Mouse (Mus musculus): ENCODE measurements around the gene Olfr849. TPM values are rescaled to one million over a fixed set of nuclear protein-coding genes. Genes with fewer than 3 reads are reported as not detected.

Gene Olfr849
- polyA plus RNA-seq (2015; fragmentation: Nextera tagmentation; extraction: Ambion mirVana) = not detected in 2 replicates

DNA sequence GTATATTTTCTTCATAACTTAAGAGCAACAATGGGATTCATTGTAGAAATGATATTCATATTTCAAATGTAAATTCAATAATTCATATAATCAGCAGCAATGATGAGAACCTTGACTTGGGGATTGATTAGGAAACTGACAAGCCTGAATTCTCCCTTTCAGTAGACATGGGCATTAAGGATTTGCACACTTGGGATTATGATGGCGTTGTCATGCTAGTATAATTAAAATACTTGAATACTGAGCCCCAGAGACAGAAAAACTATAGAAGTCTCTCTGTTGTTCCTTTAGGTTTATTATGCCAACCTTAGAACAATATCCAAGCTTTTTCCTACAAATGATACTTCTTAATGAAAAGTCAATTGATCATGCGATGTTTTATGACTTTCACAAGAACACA, at the start of gene Olfr849:
Gene Olfr849 (plus strand): TSS at position 301 of the 400 bp plus-strand sequence.
- no peaks in the 10 kb centered on the region for H3K36me3 ChIP-seq
- WGBS = 77% methylated on average over 2 of the region's 2 CpGs
- H3K9me3 ChIP-seq = no peaks in the 10 kb centered on the region; the same call in 1 of the 2 replicates
- no peak within 1 kb of the TSS for H3K9ac ChIP-seq
- ATAC-seq (ENCODE audit: borderline replicate concordance, extremely low read depth, low FRiP score, low TSS enrichment) = no peak
- H3K27ac ChIP-seq = no peak within 1 kb of the TSS
- H3K27me3 ChIP-seq = no peaks in the 10 kb centered on the region
- H3K4me2 ChIP-seq = no peak within 1 kb of the TSS
- H3K4me1 ChIP-seq = no peaks in the 10 kb centered on the region
- no peak within 1 kb of the TSS for H3K4me3 ChIP-seq

DNA sequence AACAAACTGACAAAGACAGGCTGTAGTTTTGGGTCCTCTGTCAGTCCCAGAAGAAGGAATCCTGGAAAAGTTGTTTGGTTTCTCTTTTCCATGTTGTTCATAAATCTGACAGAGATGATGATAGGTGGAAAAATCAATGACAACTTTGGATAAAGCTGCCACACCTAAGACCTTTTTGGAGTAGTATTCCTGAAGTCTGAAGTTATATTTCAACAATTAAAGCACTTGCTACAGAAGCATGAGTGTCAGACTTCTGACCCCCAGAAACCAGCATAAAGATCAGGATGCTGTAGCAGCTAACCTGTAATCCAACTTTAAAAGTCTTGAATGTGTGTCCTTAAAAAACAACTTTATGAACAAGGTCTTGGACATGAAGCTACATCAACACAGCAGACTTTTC, 38.1 kb downstream of the Olfr849 start, which contains the start of gene Olfr850:
Gene Olfr850 (minus strand): TSS at position 101 of the 400 bp plus-strand sequence.
- Histone ChIP-seq H3K36me3 (no peaks in the 10 kb centered on the region), H3K27me3 (no peaks in the 10 kb centered on the region), H3K9me3 (no peaks in the 10 kb centered on the region), H3K27ac (no peak within 1 kb of the TSS), H3K4me2 (no peak within 1 kb of the TSS), H3K4me1 (no peaks in the 10 kb centered on the region), H3K4me3 (no peak within 1 kb of the TSS), H3K9ac (no peak within 1 kb of the TSS)
- no peak for ATAC-seq (ENCODE audit: borderline replicate concordance, extremely low read depth, low FRiP score, low TSS enrichment)

DNA sequence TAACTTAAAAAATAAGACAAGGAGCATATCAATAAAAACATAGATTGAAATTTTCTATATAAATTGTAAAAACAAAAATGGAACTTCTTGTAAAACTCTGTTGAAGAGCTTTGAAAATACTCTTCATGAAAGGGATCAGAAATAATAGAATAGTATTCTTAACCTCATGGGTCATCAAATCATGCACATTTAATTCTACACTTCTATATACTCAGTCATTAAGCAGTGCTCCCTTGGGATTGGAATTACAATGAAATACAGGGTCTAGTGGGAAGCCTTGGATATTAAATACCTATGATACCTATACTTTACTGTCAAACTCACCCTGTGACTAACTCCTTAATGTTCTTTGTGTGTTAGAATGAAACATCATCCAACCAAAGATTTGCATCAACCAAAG, 52.9 kb downstream of the Olfr849 start, which contains the start of gene Olfr851:
Gene Olfr851 (plus strand): TSS at position 301 of the 400 bp plus-strand sequence.
- no peaks in the 10 kb centered on the region for H3K27me3 ChIP-seq
- ATAC-seq (ENCODE audit: borderline replicate concordance, extremely low read depth, low FRiP score, low TSS enrichment) = no peak

More for the DNA sequence above, 52.9 kb downstream of the Olfr849 start, which contains the start of gene Olfr851:
- no peak within 1 kb of the TSS for H3K4me2 ChIP-seq
- H3K36me3 ChIP-seq = no peaks in the 10 kb centered on the region
- no peak within 1 kb of the TSS for H3K4me3 ChIP-seq
- H3K4me1 ChIP-seq = no peaks in the 10 kb centered on the region
- no peak within 1 kb of the TSS for H3K27ac ChIP-seq
- no peak within 1 kb of the TSS for H3K9ac ChIP-seq
- no peaks in the 10 kb centered on the region for H3K9me3 ChIP-seq

Other genes starting within 250 kb of the Olfr849 start
- gene Olfr843, start 188.3 kb upstream of the Olfr849 start, polyA plus RNA-seq (2015; fragmentation: Nextera tagmentation; extraction: Ambion mirVana) = not detected in 2 replicates
- gene Olfr844, start 123.9 kb upstream of the Olfr849 start, polyA plus RNA-seq (2015; fragmentation: Nextera tagmentation; extraction: Ambion mirVana) = not detected in 2 replicates
- gene Olfr845, start 103.8 kb upstream of the Olfr849 start, polyA plus RNA-seq (2015; fragmentation: Nextera tagmentation; extraction: Ambion mirVana) = not detected in 2 replicates
- not detected in 2 replicates for gene Olfr846, start 76.3 kb upstream of the Olfr849 start, polyA plus RNA-seq (2015; fragmentation: Nextera tagmentation; extraction: Ambion mirVana)
- not detected in 2 replicates for gene Olfr847, start 61.6 kb upstream of the Olfr849 start, polyA plus RNA-seq (2015; fragmentation: Nextera tagmentation; extraction: Ambion mirVana)
- gene Olfr850, start 38.0 kb downstream of the Olfr849 start, polyA plus RNA-seq (2015; fragmentation: Nextera tagmentation; extraction: Ambion mirVana) = not detected in 2 replicates
- not detected in 2 replicates for gene Olfr851, start 53.0 kb downstream of the Olfr849 start, polyA plus RNA-seq (2015; fragmentation: Nextera tagmentation; extraction: Ambion mirVana)
- gene Olfr853, start 100.8 kb downstream of the Olfr849 start, polyA plus RNA-seq (2015; fragmentation: Nextera tagmentation; extraction: Ambion mirVana) = not detected in 2 replicates
- gene Olfr854, start 127.1 kb downstream of the Olfr849 start, polyA plus RNA-seq (2015; fragmentation: Nextera tagmentation; extraction: Ambion mirVana) = not detected in 2 replicates
- not detected in 2 replicates for gene Olfr855, start 142.4 kb downstream of the Olfr849 start, polyA plus RNA-seq (2015; fragmentation: Nextera tagmentation; extraction: Ambion mirVana)
- gene Zfp317, start 181.8 kb downstream of the Olfr849 start, polyA plus RNA-seq (2015; fragmentation: Nextera tagmentation; extraction: Ambion mirVana) = 26.3 and 27.3 TPM in 2 replicates